Mouse (Mus musculus): ENCODE measurements around the gene Map1s. TPM values are rescaled to one million over a fixed set of nuclear protein-coding genes. Genes with fewer than 3 reads are reported as not detected.

Gene Map1s
- polyA plus RNA-seq, 1 experiment from 2014 or later, result 13.8 TPM

- WGBS, result 0% methylated on average over 3 of the region's 3 CpGs
- no peaks in the 10 kb centered on the region for H3K36me3 ChIP-seq (ENCODE audit: control insufficient read depth, insufficient read depth)
- no peaks in the 10 kb centered on the region for H3K9me3 ChIP-seq (ENCODE audit: control insufficient read depth)
- no peak overlapping the region for H3K27ac ChIP-seq (ENCODE audit: low read depth, low read length)
- H3K27me3 ChIP-seq (replicated peaks; ENCODE audit: control insufficient read depth, insufficient read depth, low read length), result no peaks in the 10 kb centered on the region
- no peak overlapping the region for H3K4me2 ChIP-seq (replicated peaks; ENCODE audit: low read depth)
- no peak overlapping the region for H3K9ac ChIP-seq (ENCODE audit: low read depth, low read length)
- ATAC-seq, result 0 out of 2 replicates have a peak, but pooled peaks have one; percentile 28
- peak; percentile 88 for TF ChIP-seq CTCF (IDR thresholded peaks at IDR 0.05; ENCODE audit: low read depth)
- no peak overlapping the region for H3K4me3 ChIP-seq (ENCODE audit: low read depth, low read length)
- no peaks in the 10 kb centered on the region for H3K4me1 ChIP-seq (replicated peaks; ENCODE audit: control insufficient read depth, insufficient read depth, low read length)
These were observed 58.4 kb downstream of the Map1s start for GRCm38 (mm10) chr8:70964159-70964558.

- no peak overlapping the region for H3K9ac ChIP-seq (ENCODE audit: low read depth, low read length)
- H3K36me3 ChIP-seq (ENCODE audit: control insufficient read depth, insufficient read depth), result no peaks in the 10 kb centered on the region
- no peaks in the 10 kb centered on the region for H3K9me3 ChIP-seq (ENCODE audit: control insufficient read depth)
- no peaks in the 10 kb centered on the region for H3K27me3 ChIP-seq (replicated peaks; ENCODE audit: control insufficient read depth, insufficient read depth, low read length)
- ATAC-seq, result no peak
- no peak for TF ChIP-seq CTCF (IDR thresholded peaks at IDR 0.05; ENCODE audit: low read depth)
- no peak overlapping the region for H3K4me2 ChIP-seq (replicated peaks; ENCODE audit: low read depth)
- no peak overlapping the region for H3K4me3 ChIP-seq (ENCODE audit: low read depth, low read length)
- H3K4me1 ChIP-seq (replicated peaks; ENCODE audit: control insufficient read depth, insufficient read depth, low read length), result no peaks in the 10 kb centered on the region
- H3K27ac ChIP-seq (ENCODE audit: low read depth, low read length), result no peak overlapping the region
These were observed 59.1 kb downstream of the Map1s start for GRCm38 (mm10) chr8:70964861-70965260.

MicroRNAs encoded within 50 kb of the gene (microRNA counts, 519-probe panel; counts per million panel counts)
- not detected for microRNA mmu-miR-1969

Small RNA genes lying within 50 kb of the gene (microRNA-seq; reads per million reads assigned to microRNA genes)
- gene Mir1969, result not detected
- gene Mir7067, result 0.82 reads per million

Other genes with a start within 250 kb of the Map1s start
- gene Pgpep1, start 245.5 kb upstream of the Map1s start, polyA plus RNA-seq (2015; fragmentation: Nextera tagmentation; extraction: Ambion mirVana), result 79.0 and 92.1 TPM in 2 replicates
- gene Lsm4, start 232.7 kb upstream of the Map1s start, polyA plus RNA-seq (2015; fragmentation: Nextera tagmentation; extraction: Ambion mirVana), result 181 and 182 TPM in 2 replicates
- gene Jund, start 207.0 kb upstream of the Map1s start, polyA plus RNA-seq (2015; fragmentation: Nextera tagmentation; extraction: Ambion mirVana), result 114 and 121 TPM in 2 replicates
- gene Iqcn, start 202.5 kb upstream of the Map1s start, polyA plus RNA-seq (2015; fragmentation: Nextera tagmentation; extraction: Ambion mirVana), result not detected in 2 replicates
- 2.8 TPM in 2 replicates for gene Gm3336, start 187.4 kb upstream of the Map1s start, polyA plus RNA-seq (2015; fragmentation: Nextera tagmentation; extraction: Ambion mirVana)
- gene Pde4c, start 182.2 kb upstream of the Map1s start, polyA plus RNA-seq (2015; fragmentation: Nextera tagmentation; extraction: Ambion mirVana), result 0.21 and 0.31 TPM in 2 replicates
- gene Rab3a, start 151.3 kb upstream of the Map1s start, polyA plus RNA-seq (2015; fragmentation: Nextera tagmentation; extraction: Ambion mirVana), result 18.8 and 19.5 TPM in 2 replicates
- gene Mpv17l2, start 145.0 kb upstream of the Map1s start, polyA plus RNA-seq (2015; fragmentation: Nextera tagmentation; extraction: Ambion mirVana), result 76.3 and 80.6 TPM in 2 replicates
- gene Pik3r2, start 129.2 kb upstream of the Map1s start, polyA plus RNA-seq (2015; fragmentation: Nextera tagmentation; extraction: Ambion mirVana), result 37.4 and 41.0 TPM in 2 replicates
- gene Mast3, start 100.9 kb upstream of the Map1s start, polyA plus RNA-seq (2015; fragmentation: Nextera tagmentation; extraction: Ambion mirVana), result 4.4 and 7.2 TPM in 2 replicates
- gene Il12rb1, start 97.5 kb upstream of the Map1s start, polyA plus RNA-seq (2015; fragmentation: Nextera tagmentation; extraction: Ambion mirVana), result 0.29 and 0.31 TPM in 2 replicates
- gene Arrdc2, start 66.2 kb upstream of the Map1s start, polyA plus RNA-seq (2015; fragmentation: Nextera tagmentation; extraction: Ambion mirVana), result 6.2 and 6.9 TPM in 2 replicates
- 0.17 and 0.30 TPM in 2 replicates for gene Kcnn1, start 42.7 kb upstream of the Map1s start, polyA plus RNA-seq (2015; fragmentation: Nextera tagmentation; extraction: Ambion mirVana)
- 61.7 and 64.3 TPM in 2 replicates for gene Ccdc124, start 32.0 kb upstream of the Map1s start, polyA plus RNA-seq (2015; fragmentation: Nextera tagmentation; extraction: Ambion mirVana)
- gene Slc5a5, start 13.2 kb upstream of the Map1s start, polyA plus RNA-seq (2015; fragmentation: Nextera tagmentation; extraction: Ambion mirVana), result 0.20 and 0.52 TPM in 2 replicates
- 2,933 and 2,947 TPM in 2 replicates for gene Rpl18a, start 8.5 kb upstream of the Map1s start, polyA plus RNA-seq (2015; fragmentation: Nextera tagmentation; extraction: Ambion mirVana)